Mouse (Mus musculus): ENCODE data around the gene Mtcp1. TPM values are rescaled to one million over a fixed set of nuclear protein-coding genes. Genes with fewer than 3 reads are reported as not detected.

Gene Mtcp1
- polyA plus RNA-seq, 1 experiment, result 0.28 TPM

GRCm38 (mm10) chrX:75376815-75377214 is 39.6 kb downstream of the Mtcp1 start:
- TF ChIP-seq TAL1 (IDR thresholded peaks at IDR 0.05; ENCODE audit: low read length) (no peak), GATA1 (IDR thresholded peaks at IDR 0.05; ENCODE audit: low read length) (no peak)
- H3K27me3 ChIP-seq (ENCODE audit: control insufficient read depth), result no peaks in the 10 kb centered on the region

GRCm38 (mm10) chrX:75372666-75373425 is 43.5 kb downstream of the Mtcp1 start:
- TF ChIP-seq TAL1 (IDR thresholded peaks at IDR 0.05; ENCODE audit: low read length), result no peak
- H3K4me1 ChIP-seq (ENCODE audit: control insufficient read depth), result no peaks in the 10 kb centered on the region

More at GRCm38 (mm10) chrX:75376815-75377214, 39.6 kb downstream of the Mtcp1 start:
- no peaks in the 10 kb centered on the region for H3K36me3 ChIP-seq (ENCODE audit: control insufficient read depth)
- no peaks in the 10 kb centered on the region for H3K9me3 ChIP-seq (ENCODE audit: control insufficient read depth, low read length)
- H3K4me1 ChIP-seq (ENCODE audit: control insufficient read depth), result no peaks in the 10 kb centered on the region
- no peak overlapping the region for H3K4me3 ChIP-seq (replicated peaks)

GRCm38 (mm10) chrX:75370197-75370596 is 46.2 kb downstream of the Mtcp1 start:
- TF ChIP-seq GATA1 (IDR thresholded peaks at IDR 0.05; ENCODE audit: low read length) (no peak), TAL1 (IDR thresholded peaks at IDR 0.05; ENCODE audit: low read length) (no peak)
- no peaks in the 10 kb centered on the region for H3K9me3 ChIP-seq (ENCODE audit: control insufficient read depth, low read length)

More at GRCm38 (mm10) chrX:75372666-75373425, 43.5 kb downstream of the Mtcp1 start:
- Histone ChIP-seq H3K36me3 (ENCODE audit: control insufficient read depth) (no peaks in the 10 kb centered on the region), H3K27me3 (ENCODE audit: control insufficient read depth) (no peaks in the 10 kb centered on the region), H3K9me3 (ENCODE audit: control insufficient read depth, low read length) (no peaks in the 10 kb centered on the region), H3K4me3 (replicated peaks) (no peak overlapping the region)

More at GRCm38 (mm10) chrX:75370197-75370596, 46.2 kb downstream of the Mtcp1 start:
- no peaks in the 10 kb centered on the region for H3K4me1 ChIP-seq (ENCODE audit: control insufficient read depth)
- no peaks in the 10 kb centered on the region for H3K27me3 ChIP-seq (ENCODE audit: control insufficient read depth)
- no peaks in the 10 kb centered on the region for H3K36me3 ChIP-seq (ENCODE audit: control insufficient read depth)
- H3K4me3 ChIP-seq (replicated peaks), result no peak overlapping the region

Other genes with a start within 250 kb of the Mtcp1 start
- 0.17 and 0.26 TPM in 2 replicates for gene Fundc2, start 34.2 kb downstream of the Mtcp1 start, polyA plus RNA-seq (2012)
- gene F8, start 34.0 kb downstream of the Mtcp1 start, polyA plus RNA-seq (2012), result 0.01 TPM in 1 of 2 replicates, not detected in the other
- gene Cmc4, start within 50 bp of the Mtcp1 start, polyA plus RNA-seq (2012), result 0.35 and 0.84 TPM in 2 replicates
- 0.15 and 0.52 TPM in 2 replicates for gene Brcc3, start within 50 bp of the Mtcp1 start, polyA plus RNA-seq (2012)
- gene Vbp1, start 97.7 kb upstream of the Mtcp1 start, polyA plus RNA-seq (2012), result 0.51 and 0.55 TPM in 2 replicates
- gene Rab39b, start 161.6 kb upstream of the Mtcp1 start, polyA plus RNA-seq (2012), result 0.02 TPM in 1 of 2 replicates, not detected in the other